Mouse (Mus musculus): ENCODE data around the gene Grap.

DNA sequence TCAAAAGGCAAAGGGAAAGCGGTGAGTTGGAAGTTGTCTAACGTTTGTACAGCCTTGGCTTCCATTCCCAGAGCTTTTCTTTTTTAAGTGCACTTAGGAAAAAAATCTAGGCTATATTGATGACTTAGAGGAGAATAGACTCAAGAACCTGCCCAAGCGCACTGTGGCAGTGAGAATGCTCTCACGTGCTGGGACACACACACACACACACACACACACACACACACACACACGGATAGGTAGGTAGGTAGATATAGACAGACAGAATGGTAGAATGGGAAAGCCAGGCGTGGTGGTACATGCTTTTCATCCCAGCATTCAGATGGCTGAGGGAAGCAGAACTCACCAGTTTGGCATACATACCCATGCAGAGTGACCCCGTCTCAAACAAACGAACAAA lies 32.3 kb upstream of the Grap start:
- TF ChIP-seq CTCF (IDR thresholded peaks at IDR 0.05; ENCODE audit: low read depth), result no peak
- no peak for TF ChIP-seq EP300 (IDR thresholded peaks at IDR 0.05; ENCODE audit: low read depth)
